Mouse (Mus musculus): ENCODE results near the gene Phb2.

GRCm38 (mm10) chr6:124701338-124701737 lies 10.8 kb upstream of the Phb2 start:
- TF ChIP-seq CTCF (IDR thresholded peaks at IDR 0.05; ENCODE audit: borderline replicate concordance, insufficient read depth, low read depth, low read length), result no peak
- no peak for TF ChIP-seq POLR2A (IDR thresholded peaks at IDR 0.05; ENCODE audit: borderline replicate concordance, insufficient read depth, low read length)

Data from cerebellum, adult 2 months (tissue).